Mouse (Mus musculus) thymus, adult 2 months (tissue): ENCODE results near the gene Enox1. TPM values are rescaled to one million over a fixed set of nuclear protein-coding genes. Genes with fewer than 3 reads are reported as not detected.
A peak's percentile ranks its signal among the peaks of the same experiment; 100 is the strongest.
"Not testable (repeated sequence)": the region's sequence is repeated elsewhere in the genome, so short reads cannot be mapped to it uniquely, and the experiment has no call there.

Experiments used
- DNase-seq: peaks from one replicate; pipeline ENCODE4 v3.0.0; 2021
- H3K27ac ChIP-seq: fragments of 200-500 bp; 2 replicates; pipeline ENCODE4 v1.5.1; 2012; ENCODE audit warnings: low read length, control low read depth; ENCODE audit not compliant: control insufficient read depth, insufficient read depth
- H3K27me3 ChIP-seq: fragments of 200-500 bp; 2 replicates; pipeline ENCODE4 v1.6.1; 2012; ENCODE audit warnings: mild to moderate bottlenecking, low read length, moderate library complexity, mixed read lengths; ENCODE audit not compliant: control insufficient read depth, insufficient read depth
- H3K36me3 ChIP-seq: fragments of 200-500 bp; 2 replicates; pipeline ENCODE4 v1.6.1; 2012; ENCODE audit warnings: mild to moderate bottlenecking, low read length, moderate library complexity; ENCODE audit not compliant: control insufficient read depth, insufficient read depth
- H3K4me1 ChIP-seq: fragments of 200-500 bp; replicated peaks from 2 replicates; pipeline ENCODE4 v1.6.1; 2012; ENCODE audit warnings: low read length; ENCODE audit not compliant: control insufficient read depth, insufficient read depth
- H3K4me3 ChIP-seq: fragments of 200-500 bp; 2 replicates; pipeline ENCODE4 v1.5.1; 2012; ENCODE audit warnings: mild to moderate bottlenecking, low read length, control low read depth, moderate library complexity; ENCODE audit not compliant: control insufficient read depth, insufficient read depth
- CTCF ChIP-seq: fragments of 200-500 bp; IDR thresholded peaks from 2 replicates; pipeline ENCODE4 v1.5.1; 2012; ENCODE audit warnings: mild to moderate bottlenecking, control low read depth, low read length, moderate library complexity, borderline replicate concordance; ENCODE audit not compliant: control insufficient read depth, poor library complexity, insufficient read depth; ENCODE audit errors: extremely low read depth
- POLR2A ChIP-seq: fragments of 200-500 bp; IDR thresholded peaks from 2 replicates; pipeline ENCODE4 v1.6.1; 2012; ENCODE audit warnings: mild to moderate bottlenecking, low read length, control low read depth, moderate library complexity; ENCODE audit not compliant: control insufficient read depth, poor library complexity, insufficient read depth; ENCODE audit errors: extremely low read depth
- WGBS: fragments of 180-500 bp; shearing (Covaris S2); methylation state at CpG from one replicate; pipeline ENCODE4 v1.1.7; 2018; 5-methylcytosine and 5-hydroxymethylcytosine counted together
- polyA plus RNA-seq: library from polyadenylated mRNA; depleted of rRNA; stranded (reverse); fragments of >200 nt; gene quantifications from 2 replicates; pipeline ENCODE4 v1.2.3, GENCODE M21; 2012; rRNA removed

Enox1 gene
- 0.38 TPM in 2 replicates for polyA plus RNA-seq

DNA sequence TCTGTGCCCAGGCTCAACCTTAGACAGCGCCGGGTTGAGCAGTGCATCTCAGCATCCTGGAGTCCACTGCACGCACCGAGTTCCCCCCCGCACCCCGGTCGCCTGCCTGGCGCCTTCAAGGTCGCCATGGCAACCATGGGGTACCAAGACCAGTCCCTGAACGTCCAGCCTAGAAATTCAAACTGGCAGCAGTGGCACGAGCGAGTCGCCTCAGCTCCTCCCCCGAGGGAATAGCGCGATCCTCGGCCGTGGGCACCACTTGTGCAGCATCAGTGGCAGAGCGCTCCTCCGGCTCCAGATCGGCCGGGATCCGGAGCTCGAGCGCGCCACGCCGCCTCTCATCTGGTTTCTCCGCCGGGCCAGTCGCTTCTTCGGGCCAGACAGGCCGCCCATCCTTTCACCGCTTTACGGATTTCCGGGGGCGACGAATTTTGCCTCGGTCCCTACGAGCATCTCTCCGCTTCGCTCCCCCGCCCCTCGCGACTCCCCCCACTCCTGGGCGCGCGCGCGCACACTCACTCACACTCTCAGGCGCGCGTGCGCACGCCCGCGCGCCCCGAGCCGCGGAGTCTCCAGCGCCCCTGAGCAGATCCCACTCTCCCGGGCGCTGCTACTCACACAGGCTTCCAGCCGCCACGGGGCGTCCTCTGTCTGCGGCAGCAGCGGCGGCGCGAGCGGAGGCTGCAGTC lies at the start of gene Enox1:
Gene Enox1 (plus strand): TSS at position 542 of the 689 bp plus-strand sequence.
- Histone ChIP-seq H3K27ac (no peak within 1 kb of the TSS), H3K4me1 (peaks cover 13% of the 10 kb centered on the region), H3K4me3 (peak within 1 kb of the TSS; percentile 31), H3K36me3 (no peaks in the 10 kb centered on the region), H3K27me3 (peaks cover 10% of the 10 kb centered on the region; the same call in 1 of the 2 replicates)
- DNase-seq: peak; percentile 14
- WGBS: 1% methylated on average over 72 of the region's 73 CpGs
- TF ChIP-seq CTCF (no peak), POLR2A (no peak)

DNA sequence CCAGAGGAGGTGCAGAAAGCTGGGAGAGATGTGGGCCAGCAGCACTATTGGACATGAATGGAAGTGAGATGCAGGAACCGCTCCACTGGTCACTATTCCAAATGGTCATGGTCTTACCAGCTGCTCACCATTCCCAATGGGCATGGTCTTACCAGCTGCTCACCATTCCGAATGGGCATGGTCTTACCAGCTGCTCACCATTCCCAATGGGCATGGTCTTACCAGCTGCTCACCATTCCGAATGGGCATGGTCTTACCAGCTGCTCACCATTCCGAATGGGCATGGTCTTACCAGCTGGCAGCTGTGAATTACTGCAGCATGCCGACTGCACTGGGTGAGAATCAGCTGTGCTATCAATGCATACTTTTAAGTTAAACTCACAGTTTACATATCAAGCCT lies 45.9 kb upstream of the Enox1 start:
- not testable (repeated sequence) for H3K4me3 ChIP-seq, H3K36me3 ChIP-seq, H3K4me1 ChIP-seq, H3K27ac ChIP-seq, H3K27me3 ChIP-seq, DNase-seq
- 97% methylated on average over 5 of the region's 5 CpGs for WGBS

DNA sequence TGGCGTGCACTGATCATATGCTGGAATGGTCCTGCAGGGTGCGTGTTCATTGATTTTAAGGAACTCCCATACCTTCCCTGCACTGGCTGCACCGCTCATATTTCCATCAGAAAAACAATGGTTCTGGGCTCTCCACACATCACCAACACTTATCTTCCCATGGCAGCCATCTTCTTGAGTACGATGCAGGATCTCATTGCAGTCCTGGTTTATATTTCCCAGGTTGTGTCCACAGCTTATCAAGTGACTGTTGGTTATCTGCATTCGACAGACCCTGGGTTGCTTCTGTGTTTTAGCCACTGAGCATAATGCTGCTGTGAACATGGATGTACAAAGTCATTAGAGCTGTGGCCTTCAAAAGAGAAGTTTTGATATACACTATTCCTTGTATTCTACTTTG lies 26.0 kb upstream of the Enox1 start:
- no peaks in the 10 kb centered on the region for H3K27me3 ChIP-seq

DNA sequence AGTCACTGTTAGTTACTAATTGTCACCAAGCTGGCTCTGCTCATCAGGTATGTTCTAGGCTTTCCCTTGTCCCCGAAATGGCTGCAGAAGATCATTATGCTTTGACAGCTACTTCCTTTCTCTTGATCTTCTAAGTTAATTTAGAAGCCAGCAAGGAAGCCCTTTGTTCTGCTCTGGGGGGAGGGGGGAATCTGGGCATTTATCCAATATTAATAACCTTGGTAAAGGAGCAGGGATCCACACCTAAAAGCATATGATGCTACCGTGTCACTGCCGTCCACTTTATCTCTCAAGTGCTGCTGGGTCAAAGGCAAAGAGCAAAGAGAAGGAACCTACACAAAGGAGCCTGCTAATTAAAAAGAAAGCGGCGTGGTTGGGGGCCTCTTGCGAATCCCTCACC lies 19.6 kb upstream of the Enox1 start:
- DNase-seq: no peak
- Histone ChIP-seq H3K36me3 (no peaks in the 10 kb centered on the region), H3K27ac (no peak overlapping the region), H3K4me3 (no peak overlapping the region), H3K27me3 (no peaks in the 10 kb centered on the region), H3K4me1 (no peaks in the 10 kb centered on the region)
- 70% methylated on average over 6 of the region's 6 CpGs for WGBS
- TF ChIP-seq CTCF: no peak
- no peak for TF ChIP-seq POLR2A

More for the DNA sequence above, 26.0 kb upstream of the Enox1 start:
- TF ChIP-seq POLR2A: no peak
- no peak for TF ChIP-seq CTCF
- no peak for DNase-seq
- 97% methylated on average over 5 of the region's 5 CpGs for WGBS
- Histone ChIP-seq H3K27ac (no peak overlapping the region), H3K4me1 (no peaks in the 10 kb centered on the region), H3K36me3 (no peaks in the 10 kb centered on the region), H3K4me3 (no peak overlapping the region)

DNA sequence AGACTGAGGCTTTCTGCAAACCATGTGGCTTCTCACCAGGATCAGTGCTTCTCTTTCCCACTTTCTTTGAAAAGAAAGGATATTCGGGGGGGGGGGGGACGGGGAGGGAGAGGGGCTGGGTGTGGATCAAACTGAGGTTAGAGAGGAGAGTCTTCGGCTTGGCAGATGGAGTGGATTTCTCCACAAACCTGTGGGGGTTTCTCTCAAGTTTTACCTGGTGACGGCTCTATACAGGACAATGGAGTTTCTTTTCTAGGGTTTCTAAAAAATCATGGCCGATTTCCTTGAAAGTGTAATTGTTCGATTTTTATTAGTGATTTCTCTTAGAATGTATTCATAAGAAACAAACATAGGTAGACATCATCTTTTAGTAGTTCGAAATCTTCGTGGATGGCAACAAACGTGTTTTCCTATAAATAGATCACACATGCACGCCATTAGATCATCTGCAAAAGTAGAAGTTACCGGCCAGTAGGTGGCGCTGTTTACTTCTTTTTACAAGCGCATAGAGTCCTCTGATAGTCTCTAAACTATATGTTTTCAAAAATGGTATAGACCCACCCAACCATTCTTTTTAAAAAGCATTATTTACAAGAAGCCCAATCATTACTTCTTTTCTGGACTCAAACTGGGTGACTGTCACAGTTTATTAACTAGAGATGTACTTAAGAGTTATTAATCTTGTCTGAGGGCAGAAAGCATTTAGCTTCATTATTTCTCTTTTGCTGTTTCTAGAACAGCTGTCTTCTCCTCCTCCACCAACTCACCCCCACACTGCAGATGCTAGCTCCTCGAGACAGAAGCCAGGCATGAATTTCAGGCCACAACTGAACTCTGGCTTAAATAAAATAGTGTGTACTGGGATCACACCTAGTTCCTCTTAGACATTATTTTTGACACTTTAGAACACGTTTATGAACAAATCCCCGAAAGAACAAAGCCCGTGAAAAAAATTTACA lies 15.0 kb upstream of the Enox1 start:
- H3K4me1 ChIP-seq: no peaks in the 10 kb centered on the region
- TF ChIP-seq CTCF: no peak
- TF ChIP-seq POLR2A: no peak
- H3K36me3 ChIP-seq: no peaks in the 10 kb centered on the region
- DNase-seq: peak; percentile 62
- no peak overlapping the region for H3K27ac ChIP-seq
- H3K4me3 ChIP-seq: no peak overlapping the region
- 24% methylated on average over 17 of the region's 17 CpGs for WGBS
- H3K27me3 ChIP-seq: no peaks in the 10 kb centered on the region

DNA sequence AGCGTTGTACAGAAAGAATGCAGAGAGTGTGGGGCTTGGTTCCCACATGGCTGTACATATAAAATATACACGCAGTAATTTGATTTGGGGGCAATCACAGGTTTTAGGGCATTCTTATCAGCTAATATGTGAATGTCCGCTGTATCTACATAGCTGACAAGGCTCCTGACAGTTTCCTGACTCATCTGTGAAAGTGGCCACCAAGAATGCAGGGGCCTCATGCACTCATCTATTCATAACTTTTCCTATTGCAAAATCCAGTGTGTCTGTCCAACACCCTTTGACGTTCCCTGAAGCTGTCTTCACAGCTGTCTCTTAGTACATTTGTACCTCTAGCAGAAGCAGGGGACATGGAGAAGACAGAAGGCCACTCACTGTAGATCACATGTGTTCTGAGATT lies 11.5 kb upstream of the Enox1 start:
- H3K27ac ChIP-seq: no peak overlapping the region

More for the DNA sequence above, 11.5 kb upstream of the Enox1 start:
- no peaks in the 10 kb centered on the region for H3K36me3 ChIP-seq
- DNase-seq: no peak
- TF ChIP-seq POLR2A (no peak), CTCF (no peak)
- 88% methylated on average over 4 of the region's 4 CpGs for WGBS
- no peaks in the 10 kb centered on the region for H3K27me3 ChIP-seq
- no peaks in the 10 kb centered on the region for H3K4me1 ChIP-seq
- H3K4me3 ChIP-seq: no peak overlapping the region
